Mouse (Mus musculus) C2C12 (cell line): ENCODE results near the gene Zfp874b.

Source experiments
- CEBPB ChIP-seq: IDR thresholded peaks from one replicate; pipeline ENCODE4 v1.6.1; 2011; ENCODE audit warnings: low read depth, mild to moderate bottlenecking, control low read depth, moderate library complexity
- CTCF ChIP-seq: IDR thresholded peaks from one replicate; pipeline ENCODE4 v1.5.1; 2011; ENCODE audit not compliant: control insufficient read depth, insufficient read depth, insufficient read length
- FOSL1 ChIP-seq: IDR thresholded peaks from one replicate; pipeline ENCODE4 v1.8.0; 2011; ENCODE audit warnings: mild to moderate bottlenecking, low read length; ENCODE audit not compliant: poor library complexity, insufficient read depth, severe bottlenecking
- MAX ChIP-seq: IDR thresholded peaks from one replicate; pipeline ENCODE4 v1.6.1; 2011; ENCODE audit warnings: mild to moderate bottlenecking, control low read depth
- MYOG ChIP-seq: IDR thresholded peaks from one replicate; pipeline ENCODE4 v1.6.1; 2011; ENCODE audit not compliant: control insufficient read depth, insufficient read length; ENCODE audit errors: extremely low read depth
- USF1 ChIP-seq: IDR thresholded peaks from one replicate; pipeline ENCODE4 v1.6.1; 2011; ENCODE audit warnings: low read depth, mild to moderate bottlenecking, control low read depth, moderate library complexity

DNA sequence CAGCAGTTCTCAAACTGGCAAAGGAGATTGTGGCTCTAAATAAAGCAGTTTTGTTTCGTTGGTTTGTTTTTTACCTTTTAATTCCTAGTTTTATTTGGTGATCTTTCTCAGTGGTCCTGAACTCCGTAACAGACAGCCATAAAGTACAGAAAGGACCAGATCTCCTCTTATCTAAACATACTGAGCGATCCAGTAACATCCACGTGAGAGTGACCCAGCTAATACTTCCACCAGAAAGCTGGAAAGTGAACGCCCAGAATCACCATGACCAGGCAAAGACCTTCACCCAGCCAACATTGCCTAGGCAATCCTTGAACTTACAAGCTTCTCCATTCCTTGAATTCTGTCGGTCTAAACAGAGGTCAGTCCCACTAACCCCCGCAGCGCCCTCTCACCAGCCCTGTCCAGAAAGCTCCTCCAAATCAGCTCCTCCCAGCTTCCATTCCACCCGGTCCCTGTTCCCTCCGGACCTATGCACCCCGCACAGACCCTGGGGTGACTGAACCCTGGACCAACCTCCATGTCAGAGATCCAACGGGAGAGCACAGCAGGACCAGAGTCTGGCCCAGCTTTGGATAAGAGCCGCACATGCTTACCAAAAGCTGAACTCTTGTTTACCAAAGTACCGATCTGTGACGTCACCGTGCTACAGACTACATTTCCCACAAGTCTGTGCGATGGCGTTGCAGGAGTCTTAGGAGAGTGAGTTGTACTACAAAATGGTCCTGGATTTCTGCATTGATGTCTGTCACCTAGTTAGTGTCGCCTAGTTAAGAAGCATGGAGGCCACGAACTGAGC is at the start of gene Zfp874b:
- TF ChIP-seq CTCF = no peak
- no peak for TF ChIP-seq FOSL1
- TF ChIP-seq MAX = no peak
- TF ChIP-seq MYOG = no peak
- TF ChIP-seq USF1 = no peak
- no peak for TF ChIP-seq CEBPB
